Mouse (Mus musculus): ENCODE measurements around the gene Zbtb8b. TPM values are rescaled to one million over a fixed set of nuclear protein-coding genes. Genes with fewer than 3 reads are reported as not detected.
"Not testable (repeated sequence)": the region's sequence is repeated elsewhere in the genome, so short reads cannot be mapped to it uniquely, and the experiment has no call there.

Gene Zbtb8b
- polyA plus RNA-seq, 1 experiment from 2014 or later = not detected

- 61% methylated on average over 14 of the region's 15 CpGs for WGBS (ENCODE audit: missing documents)
- H3K79me2 ChIP-seq (ENCODE audit: inconsistent target) = no peaks in the 10 kb centered on the region
Measured at GRCm38 (mm10) chr4:129451471-129452169, 11.0 kb upstream of the Zbtb8b start.

GRCm38 (mm10) chr4:129450851-129451250, 10.2 kb upstream of the Zbtb8b start:
- no peak overlapping the region for H3K4me3 ChIP-seq (ENCODE audit: inconsistent target)
- H3K27ac ChIP-seq = no peak overlapping the region
- H3K36me3 ChIP-seq (ENCODE audit: inconsistent target) = no peaks in the 10 kb centered on the region
- H3K79me2 ChIP-seq (ENCODE audit: inconsistent target) = no peaks in the 10 kb centered on the region
- WGBS (ENCODE audit: missing documents) = 63% methylated on average over 2 of the region's 2 CpGs

More at GRCm38 (mm10) chr4:129451471-129452169, 11.0 kb upstream of the Zbtb8b start:
- Histone ChIP-seq H3K36me3 (ENCODE audit: inconsistent target) (no peaks in the 10 kb centered on the region), H3K4me3 (ENCODE audit: inconsistent target) (no peak overlapping the region), H3K27ac (no peak overlapping the region)

- WGBS (ENCODE audit: missing documents) = 93% methylated on average over 6 of the region's 6 CpGs
- Histone ChIP-seq H3K79me2 (ENCODE audit: inconsistent target) (no peaks in the 10 kb centered on the region), H3K27ac (no peak overlapping the region), H3K36me3 (ENCODE audit: inconsistent target) (no peaks in the 10 kb centered on the region), H3K4me3 (ENCODE audit: inconsistent target) (no peak overlapping the region)
Measured at GRCm38 (mm10) chr4:129448713-129449112, 8.1 kb upstream of the Zbtb8b start.

GRCm38 (mm10) chr4:129447778-129448563, 7.3 kb upstream of the Zbtb8b start:
- no peak overlapping the region for H3K27ac ChIP-seq
- no peaks in the 10 kb centered on the region for H3K36me3 ChIP-seq (ENCODE audit: inconsistent target)
- 76% methylated on average over 11 of the region's 11 CpGs for WGBS (ENCODE audit: missing documents)
- H3K4me3 ChIP-seq (ENCODE audit: inconsistent target) = no peak overlapping the region
- no peaks in the 10 kb centered on the region for H3K79me2 ChIP-seq (ENCODE audit: inconsistent target)

- no peaks in the 10 kb centered on the region for H3K79me2 ChIP-seq (ENCODE audit: inconsistent target)
- 87% methylated on average over 8 of the region's 8 CpGs for WGBS (ENCODE audit: missing documents)
- no peak overlapping the region for H3K4me3 ChIP-seq (ENCODE audit: inconsistent target)
- no peak overlapping the region for H3K27ac ChIP-seq
- no peaks in the 10 kb centered on the region for H3K36me3 ChIP-seq (ENCODE audit: inconsistent target)
Measured at GRCm38 (mm10) chr4:129447360-129447759, 6.7 kb upstream of the Zbtb8b start.

GRCm38 (mm10) chr4:129441145-129441544, 492 bp upstream of the Zbtb8b start:
- H3K79me2 ChIP-seq (ENCODE audit: inconsistent target) = no peaks in the 10 kb centered on the region
- no peak overlapping the region for H3K27ac ChIP-seq
- 36% methylated on average over 6 of the region's 6 CpGs for WGBS (ENCODE audit: missing documents)
- no peak overlapping the region for H3K4me3 ChIP-seq (ENCODE audit: inconsistent target)
- H3K36me3 ChIP-seq (ENCODE audit: inconsistent target) = no peaks in the 10 kb centered on the region

- H3K79me2 ChIP-seq (ENCODE audit: inconsistent target) = no peaks in the 10 kb centered on the region
- 80% methylated on average over 5 of the region's 5 CpGs for WGBS (ENCODE audit: missing documents)
- H3K27ac ChIP-seq = no peak overlapping the region
- H3K36me3 ChIP-seq (ENCODE audit: inconsistent target) = no peaks in the 10 kb centered on the region
- no peak overlapping the region for H3K4me3 ChIP-seq (ENCODE audit: inconsistent target)
Measured at GRCm38 (mm10) chr4:129418321-129418720, 22.3 kb downstream of the Zbtb8b start.

- Histone ChIP-seq H3K27ac (no peak overlapping the region), H3K36me3 (ENCODE audit: inconsistent target) (no peaks in the 10 kb centered on the region), H3K79me2 (ENCODE audit: inconsistent target) (no peaks in the 10 kb centered on the region), H3K4me3 (ENCODE audit: inconsistent target) (no peak overlapping the region)
- 85% methylated on average over 5 of the region's 5 CpGs for WGBS (ENCODE audit: missing documents)
Measured at GRCm38 (mm10) chr4:129416478-129416877, 24.2 kb downstream of the Zbtb8b start.

GRCm38 (mm10) chr4:129415892-129416291, 24.8 kb downstream of the Zbtb8b start:
- WGBS (ENCODE audit: missing documents) = 96% methylated on average over 5 of the region's 5 CpGs
- H3K27ac ChIP-seq = no peak overlapping the region

GRCm38 (mm10) chr4:129410991-129411390, 29.7 kb downstream of the Zbtb8b start:
- Histone ChIP-seq H3K79me2 (ENCODE audit: inconsistent target) (no peaks in the 10 kb centered on the region), H3K4me3 (ENCODE audit: inconsistent target) (no peak overlapping the region), H3K36me3 (ENCODE audit: inconsistent target) (no peaks in the 10 kb centered on the region), H3K27ac (no peak overlapping the region)

More at GRCm38 (mm10) chr4:129415892-129416291, 24.8 kb downstream of the Zbtb8b start:
- Histone ChIP-seq H3K4me3 (ENCODE audit: inconsistent target) (no peak overlapping the region), H3K36me3 (ENCODE audit: inconsistent target) (no peaks in the 10 kb centered on the region), H3K79me2 (ENCODE audit: inconsistent target) (no peaks in the 10 kb centered on the region)

GRCm38 (mm10) chr4:129410532-129410931, 30.1 kb downstream of the Zbtb8b start:
- not testable (repeated sequence) for H3K27ac ChIP-seq; H3K4me3 ChIP-seq (ENCODE audit: inconsistent target)
- 87% methylated on average over 3 of the region's 3 CpGs for WGBS (ENCODE audit: missing documents)

GRCm38 (mm10) chr4:129406447-129406846, 34.2 kb downstream of the Zbtb8b start:
- Histone ChIP-seq H3K36me3 (ENCODE audit: inconsistent target) (no peaks in the 10 kb centered on the region), H3K4me3 (ENCODE audit: inconsistent target) (no peak overlapping the region), H3K27ac (no peak overlapping the region), H3K79me2 (ENCODE audit: inconsistent target) (no peaks in the 10 kb centered on the region)
- WGBS (ENCODE audit: missing documents) = 4% methylated on average over 25 of the region's 25 CpGs

More at GRCm38 (mm10) chr4:129410532-129410931, 30.1 kb downstream of the Zbtb8b start:
- H3K36me3 ChIP-seq (ENCODE audit: inconsistent target); H3K79me2 ChIP-seq (ENCODE audit: inconsistent target): not testable (repeated sequence)

GRCm38 (mm10) chr4:129399813-129400212, 40.8 kb downstream of the Zbtb8b start:
- WGBS (ENCODE audit: missing documents) = 82% methylated on average over 3 of the region's 4 CpGs
- Histone ChIP-seq H3K36me3 (ENCODE audit: inconsistent target) (no peaks in the 10 kb centered on the region), H3K4me3 (ENCODE audit: inconsistent target) (no peak overlapping the region)

GRCm38 (mm10) chr4:129396960-129397359, 43.7 kb downstream of the Zbtb8b start:
- no peak overlapping the region for H3K27ac ChIP-seq
- no peak overlapping the region for H3K4me3 ChIP-seq (ENCODE audit: inconsistent target)
- WGBS (ENCODE audit: missing documents) = 92% methylated on average over 3 of the region's 3 CpGs
- H3K79me2 ChIP-seq (ENCODE audit: inconsistent target) = no peaks in the 10 kb centered on the region
- H3K36me3 ChIP-seq (ENCODE audit: inconsistent target) = no peaks in the 10 kb centered on the region

More at GRCm38 (mm10) chr4:129399813-129400212, 40.8 kb downstream of the Zbtb8b start:
- H3K79me2 ChIP-seq (ENCODE audit: inconsistent target) = no peaks in the 10 kb centered on the region
- H3K27ac ChIP-seq = no peak overlapping the region

All from macrophage (primary cell).